Mouse (Mus musculus) cortical plate, adult 2 months (tissue): ENCODE results near the gene Gtpbp1. TPM values are rescaled to one million over a fixed set of nuclear protein-coding genes. Genes with fewer than 3 reads are reported as not detected.
A peak's percentile ranks its signal among the peaks of the same experiment; 100 is the strongest.
"Not testable (repeated sequence)": the region's sequence is repeated elsewhere in the genome, so short reads cannot be mapped to it uniquely, and the experiment has no call there.

Experiments used
- H3K27ac ChIP-seq: fragments of 200-500 bp; 2 replicates; pipeline ENCODE4 v1.5.1; 2012; ENCODE audit warnings: low read length, control low read depth, inconsistent platforms; ENCODE audit not compliant: insufficient read depth
- H3K4me1 ChIP-seq: fragments of 200-500 bp; 2 replicates; pipeline ENCODE4 v1.6.1; 2011; ENCODE audit warnings: low read length; ENCODE audit not compliant: control insufficient read depth, insufficient read depth
- H3K4me3 ChIP-seq: fragments of 200-500 bp; 2 replicates; pipeline ENCODE4 v1.5.1; 2011; ENCODE audit warnings: mild to moderate bottlenecking, low read length, control low read depth; ENCODE audit not compliant: insufficient read depth
- CTCF ChIP-seq: fragments of 200-500 bp; IDR thresholded peaks from 2 replicates; pipeline ENCODE4 v1.5.1; 2011; ENCODE audit warnings: mild to moderate bottlenecking, control low read depth, low read length; ENCODE audit not compliant: insufficient read depth; ENCODE audit errors: extremely low read depth
- POLR2A ChIP-seq: fragments of 200-500 bp; IDR thresholded peaks from 2 replicates; pipeline ENCODE4 v1.6.1; 2011; ENCODE audit warnings: mild to moderate bottlenecking, low read length, control low read depth; ENCODE audit not compliant: insufficient read depth; ENCODE audit errors: extremely low read depth
- polyA plus RNA-seq: library from polyadenylated mRNA; depleted of rRNA; stranded (reverse); fragments of >200 nt; gene quantifications from 2 replicates; pipeline ENCODE4 v1.2.3, GENCODE M21; 2012

Gene Gtpbp1
- polyA plus RNA-seq, 1 experiment, result 36.4 TPM

DNA sequence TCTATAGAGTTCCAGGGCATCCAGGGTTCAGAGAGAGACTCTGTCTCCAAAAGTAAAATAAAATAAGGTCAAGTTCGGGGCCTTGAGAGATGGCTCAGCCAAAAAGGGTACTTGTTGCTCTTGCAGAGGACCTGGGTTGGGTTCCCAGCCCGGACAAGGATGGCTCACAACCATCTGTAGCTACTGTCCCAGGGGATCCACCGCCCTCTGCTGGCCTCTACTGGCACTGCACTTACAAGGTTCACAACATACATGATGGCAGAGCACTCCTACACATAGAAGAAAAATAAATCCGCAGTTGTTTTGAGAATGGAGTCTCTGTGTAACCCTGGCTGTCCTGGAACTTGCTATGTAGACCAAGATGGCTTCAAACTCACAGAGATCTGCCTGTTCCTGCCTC, 28.8 kb upstream of the Gtpbp1 start:
- no peak overlapping the region for H3K4me3 ChIP-seq
- H3K27ac ChIP-seq, result no peak overlapping the region
- TF ChIP-seq CTCF (peak; percentile 21; the same call in 1 of the 2 replicates), POLR2A (no peak)
- peaks cover 11% of the 10 kb centered on the region for H3K4me1 ChIP-seq

DNA sequence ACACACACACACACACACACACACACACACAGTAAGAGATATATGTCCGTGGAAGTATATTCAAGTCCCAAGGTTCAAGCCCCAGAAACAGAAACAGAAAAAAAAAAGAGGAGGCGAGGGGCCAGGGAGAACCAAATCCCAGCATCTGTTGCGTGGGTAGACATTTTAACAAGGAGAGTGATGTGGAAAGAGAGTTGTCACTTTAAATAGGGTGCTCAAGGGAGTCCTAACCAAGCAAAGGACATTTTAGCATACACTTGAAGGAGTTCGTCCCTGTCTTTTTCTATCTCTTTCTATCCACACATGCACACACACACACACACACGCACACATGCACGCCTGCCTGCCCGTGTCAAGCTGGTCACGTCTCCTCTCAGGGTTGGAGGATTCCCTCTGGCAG, 26.0 kb upstream of the Gtpbp1 start:
- peaks cover 10% of the 10 kb centered on the region for H3K4me1 ChIP-seq
- no peak overlapping the region for H3K27ac ChIP-seq
- no peak overlapping the region for H3K4me3 ChIP-seq
- no peak for TF ChIP-seq POLR2A

DNA sequence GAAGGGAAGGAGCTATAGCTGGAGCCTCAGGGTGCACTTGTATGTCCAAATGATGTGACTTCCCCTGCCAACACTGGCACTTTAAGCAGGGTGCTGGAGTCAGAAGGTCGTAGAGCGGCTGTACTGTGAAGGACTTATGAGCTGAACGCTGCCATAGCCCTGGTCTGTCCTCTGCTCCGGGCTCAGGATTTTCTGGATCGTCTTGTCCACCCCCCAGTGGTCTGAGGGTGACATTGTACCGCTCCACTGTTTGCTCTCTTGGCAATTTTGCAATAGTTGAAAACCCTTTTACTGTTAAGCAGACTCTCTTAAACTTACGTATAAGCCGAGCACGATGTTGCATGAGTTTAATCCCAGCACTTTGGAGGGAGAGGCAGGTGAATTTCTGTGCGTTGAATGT, 21.4 kb upstream of the Gtpbp1 start:
- Histone ChIP-seq H3K4me1 (peaks cover 10% of the 10 kb centered on the region), H3K27ac (no peak overlapping the region), H3K4me3 (no peak overlapping the region)
- TF ChIP-seq POLR2A (no peak), CTCF (no peak)

- no peak; the same call in 1 of the 2 replicates for TF ChIP-seq POLR2A
- TF ChIP-seq CTCF, result peak; percentile 34; the same call in 1 of the 2 replicates
- Histone ChIP-seq H3K4me1 (peaks cover 4% of the 10 kb centered on the region), H3K27ac (no peak within 1 kb of the TSS), H3K4me3 (peak within 1 kb of the TSS; percentile 69)
Measured at GRCm38 (mm10) chr15:79670249-79670971, 20.2 kb upstream of the Gtpbp1 start, which contains the start of gene Tomm22. Tomm22 (plus strand) TSS chr15:79670861.

- no peak overlapping the region for H3K27ac ChIP-seq
- no peak for TF ChIP-seq POLR2A
- TF ChIP-seq CTCF, result no peak
- H3K4me1 ChIP-seq, result peaks cover 2% of the 10 kb centered on the region
- peak overlapping the region; percentile 69 for H3K4me3 ChIP-seq
Measured at GRCm38 (mm10) chr15:79670972-79671299, 19.7 kb upstream of the Gtpbp1 start.

DNA sequence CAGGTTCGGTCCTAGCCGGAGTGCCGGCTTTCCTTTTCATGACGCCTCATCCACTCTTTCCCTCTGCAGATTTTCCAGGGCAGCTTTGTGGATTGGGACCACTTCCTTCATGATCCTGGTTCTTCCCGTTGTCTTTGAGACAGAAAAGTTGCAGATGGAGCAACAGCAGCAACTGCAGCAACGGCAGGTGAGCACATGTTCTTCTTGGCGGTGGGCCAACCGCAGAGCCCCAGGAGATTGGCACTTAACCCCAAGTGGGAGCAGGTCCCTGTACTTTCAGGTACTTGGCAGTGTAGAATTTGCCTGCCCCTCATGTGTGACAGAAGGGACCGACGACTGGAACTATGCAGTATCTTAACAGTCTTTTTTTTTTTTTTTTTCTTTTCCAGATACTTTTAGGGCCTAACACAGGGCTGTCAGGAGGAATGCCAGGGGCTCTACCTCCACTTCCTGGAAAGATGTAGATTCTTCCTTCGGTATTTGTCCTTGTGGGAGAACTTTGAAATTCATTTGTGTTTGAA, 18.8 kb upstream of the Gtpbp1 start:
- not testable (repeated sequence) for H3K4me3 ChIP-seq, H3K4me1 ChIP-seq, H3K27ac ChIP-seq

- TF ChIP-seq POLR2A, result no peak
- no peak for TF ChIP-seq CTCF
- Histone ChIP-seq H3K4me3 (no peak overlapping the region), H3K27ac (no peak overlapping the region), H3K4me1 (no peaks in the 10 kb centered on the region)
Measured at GRCm38 (mm10) chr15:79677936-79678335, 12.7 kb upstream of the Gtpbp1 start.

DNA sequence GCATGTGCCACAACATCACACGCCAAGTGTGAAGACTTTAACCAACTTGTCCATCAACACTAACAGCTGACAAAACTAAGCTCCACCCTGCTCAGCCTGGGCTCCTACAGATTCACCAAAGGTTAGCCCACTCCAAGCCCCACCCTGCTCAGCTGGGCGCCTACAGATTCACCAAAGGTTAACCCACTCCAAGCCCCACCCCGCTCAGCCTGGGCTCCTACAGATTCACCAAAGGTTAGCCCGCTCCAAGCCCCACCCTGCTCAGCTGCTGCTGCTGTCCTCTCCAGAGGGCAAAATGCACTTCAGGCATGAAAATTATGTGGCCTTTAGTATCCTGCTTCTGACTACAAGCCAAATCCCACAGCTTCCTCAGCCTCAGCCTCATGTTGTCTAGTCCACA, 8.7 kb upstream of the Gtpbp1 start:
- TF ChIP-seq CTCF (no peak), POLR2A (no peak)
- Histone ChIP-seq H3K4me3 (no peak overlapping the region), H3K27ac (no peak overlapping the region), H3K4me1 (peaks cover 6% of the 10 kb centered on the region; the same call in 1 of the 2 replicates)

- Histone ChIP-seq H3K4me3 (no peak overlapping the region; the same call in 1 of the 2 replicates), H3K4me1 (peaks cover 6% of the 10 kb centered on the region; the same call in 1 of the 2 replicates), H3K27ac (no peak overlapping the region)
- TF ChIP-seq CTCF (no peak), POLR2A (no peak)
Measured at GRCm38 (mm10) chr15:79683146-79683545, 7.5 kb upstream of the Gtpbp1 start.

GRCm38 (mm10) chr15:79683707-79684465, 6.8 kb upstream of the Gtpbp1 start:
- H3K4me1 ChIP-seq, result peaks cover 6% of the 10 kb centered on the region; the same call in 1 of the 2 replicates
- no peak overlapping the region for H3K27ac ChIP-seq
- peak overlapping the region; percentile 72 for H3K4me3 ChIP-seq
- TF ChIP-seq CTCF (no peak), POLR2A (no peak)
